ENCODE assay signal across 27 mouse cellular contexts in the genomic region with DNA sequence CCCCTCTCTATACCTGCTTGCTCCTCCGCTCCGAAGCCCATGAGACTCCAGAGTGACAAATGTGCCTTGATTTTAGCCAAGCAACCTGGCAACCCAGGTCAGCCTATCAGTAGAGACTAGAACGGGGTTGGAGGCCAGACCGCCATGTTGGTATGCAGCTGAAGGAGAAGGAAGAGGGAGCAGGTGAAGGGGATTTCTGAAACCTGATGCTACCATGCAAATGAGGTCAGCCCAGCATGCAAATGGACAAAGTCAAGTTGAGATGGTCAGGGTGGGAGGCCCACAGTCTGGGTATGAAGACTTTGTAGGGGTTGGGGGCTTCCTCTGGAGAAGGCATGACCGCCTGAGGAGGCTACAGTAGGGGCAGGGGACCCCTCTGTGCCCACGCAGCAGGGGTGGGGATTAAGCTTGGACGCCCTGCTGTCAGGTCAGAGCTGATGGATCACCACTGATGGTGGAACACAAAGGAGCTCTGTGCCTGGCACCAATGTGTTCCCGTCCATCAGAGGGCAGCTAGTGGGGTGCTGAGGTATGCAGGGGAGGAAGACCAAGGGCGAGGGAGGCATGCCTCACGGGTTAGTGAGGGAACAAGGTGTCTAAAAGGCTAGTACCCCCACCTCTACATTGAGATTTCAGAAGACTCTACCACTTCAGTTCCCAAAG. TPM values are rescaled to one million over a fixed set of nuclear protein-coding genes. Genes with fewer than 3 reads are reported as not detected.
"Had no signal": no experiment of that assay in that cellular context is flagged by ENCODE, and none has a peak within 500 bp of the region (broad histone marks: within the 10 kb centered on the region; RNA-seq: fewer than 3 reads in every experiment).

No protein-coding gene starts in this region.

- H3K4me3 ChIP-seq: layer of hippocampus, adult 2 months; liver, embryonic 12.5 days; liver, embryonic 15.5 days; lung, embryonic 15.5 days; midbrain, embryonic 13.5 days; neural tube, embryonic 12.5 days; neural tube, embryonic 15.5 days had no signal

- DNase-seq: kidney, adult 2 months; kidney, postnatal 25 days; layer of hippocampus, adult 9-11 months; liver; lung, adult 18-20 months; right cerebral cortex, adult 18-20 months; right cerebral cortex, postnatal 14 days; right cerebral cortex, postnatal 4 days; thymus, adult 2 months; thymus, postnatal 14 days; thymus, postnatal 4 days had no signal

- H3K9ac ChIP-seq: liver, embryonic 12.5 days; liver, embryonic 15.5 days; lung, embryonic 15.5 days; midbrain, embryonic 13.5 days; neural tube, embryonic 12.5 days; neural tube, embryonic 15.5 days had no signal

- H3K36me3 ChIP-seq: liver, embryonic 12.5 days; liver, embryonic 15.5 days; lung, embryonic 15.5 days; midbrain, embryonic 13.5 days; neural tube, embryonic 12.5 days; neural tube, embryonic 15.5 days had no signal

- H3K27me3 ChIP-seq: liver, embryonic 15.5 days; lung, embryonic 15.5 days; midbrain, embryonic 13.5 days; neural tube, embryonic 12.5 days; neural tube, embryonic 15.5 days had no signal

- H3K4me2 ChIP-seq: liver, embryonic 12.5 days; liver, embryonic 15.5 days; lung, embryonic 15.5 days; midbrain, embryonic 13.5 days; neural tube, embryonic 12.5 days; neural tube, embryonic 15.5 days had no signal

- H3K27ac ChIP-seq: kidney, postnatal 0 days; layer of hippocampus, adult 2 months; liver, embryonic 12.5 days; liver, embryonic 15.5 days; lung, embryonic 15.5 days; macrophage; midbrain, embryonic 13.5 days; neural tube, embryonic 12.5 days; neural tube, embryonic 15.5 days; stomach, postnatal 0 days had no signal

- H3K9me3 ChIP-seq: liver, embryonic 12.5 days; liver, embryonic 15.5 days; lung, embryonic 15.5 days; midbrain, embryonic 13.5 days; neural tube, embryonic 12.5 days; neural tube, embryonic 15.5 days had no signal

- ATAC-seq: liver, embryonic 12.5 days; midbrain, embryonic 13.5 days had no signal

- H3K4me1 ChIP-seq: liver, embryonic 12.5 days; liver, embryonic 15.5 days; lung, embryonic 15.5 days; neural tube, embryonic 12.5 days had no signal

RNA-seq across cellular contexts. Expression of a gene that starts 4.2 kb away (rescaled TPM):
- total RNA-seq: layer of hippocampus, adult 2 months; layer of hippocampus, postnatal 25 days; left cerebral cortex, adult 18-20 months; left cerebral cortex, postnatal 25 days; megakaryocyte, adult 5-6 weeks had no signal
- polyA plus RNA-seq: large intestine, adult 2 months; macrophage; midbrain, embryonic 13.5 days; midbrain, postnatal 0 days had no signal

RNA-seq across cellular contexts. Expression of a gene that starts 50.4 kb away (rescaled TPM):
- total RNA-seq: megakaryocyte, adult 5-6 weeks had no signal
- polyA plus RNA-seq: macrophage had no signal
